13 mouse cellular contexts compared by ENCODE assay signal in the genomic region with DNA sequence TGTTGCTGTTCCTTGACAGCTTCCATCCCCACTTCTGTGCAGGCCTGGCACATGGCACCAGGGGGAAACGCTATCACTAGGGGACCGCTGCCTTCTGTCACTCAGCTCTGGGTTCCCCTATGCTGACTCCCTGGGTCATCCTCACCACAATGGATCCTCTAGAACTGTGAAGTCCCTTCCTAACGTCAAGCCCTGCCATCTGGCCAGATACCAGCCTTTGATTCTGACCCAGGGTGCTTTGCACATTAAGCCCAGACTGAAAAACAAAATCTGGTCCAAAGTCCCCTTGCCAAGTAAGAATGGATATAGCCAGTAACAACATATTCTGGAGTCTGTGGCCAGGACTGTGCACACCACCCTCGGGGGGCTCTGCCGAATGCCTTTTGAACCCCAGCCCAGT.
DNase-seq lines count a peak whose midpoint lies in the region; ATAC-seq and TF ChIP-seq lines count a peak whose summit lies in the region.
"Had no signal": no experiment of that assay in that cellular context is flagged by ENCODE, and none has a peak within 500 bp of the region (broad histone marks: within the 10 kb centered on the region; RNA-seq: fewer than 3 reads in every experiment).

No protein-coding gene starts in this region.

- no peak for DNase-seq in frontal cortex, postnatal 25 days (ENCODE audit: low spot score in 2 of 2)
- DNase-seq in left cerebral cortex, adult 2 months (ENCODE audit: extremely low spot score in 1 of 2, low spot score in 2 of 2) = no peak
- no peak for DNase-seq in left cerebral cortex, postnatal 14 days (ENCODE audit: low spot score in 2 of 2)
- DNase-seq in cerebellum, adult 8-10 months = peak; percentile 44
- peak; percentile 17 for DNase-seq in heart, postnatal 4 days
- DNase-seq in B cell, adult 2 months = no peak
- DNase-seq in embryo, embryonic 11 days = no peak
- DNase-seq: gastrocnemius, postnatal 25 days; kidney, postnatal 10 days; liver; lung, embryonic 14.5 days; right cerebral cortex, postnatal 14 days had no signal

- no peak overlapping the region for H3K4me3 ChIP-seq in left cerebral cortex, adult 2 months

- H3K27ac ChIP-seq in left cerebral cortex, adult 2 months = peak overlapping the region; percentile 0; the same call in 1 of the 2 replicates

- ATAC-seq in frontal cortex, adult (ENCODE audit: low TSS enrichment) = 0 out of 2 replicates have a peak, but pooled peaks have one; percentile 8

- TF ChIP-seq CTCF in left cerebral cortex, adult 2 months (IDR thresholded peaks at IDR 0.05) = no peak

- intact Hi-C loops in left cerebral cortex, adult 2 months (cut with DNase I) = no loop called here
- intact Hi-C loops in left cerebral cortex, postnatal 14 days (cut with DNase I) = no loop called here

Comparison
In these comparisons a context has a peak if more than half of its experiments do, and no peak if none do; other contexts are left out.
1. DNase-seq: peak in cerebellum, adult 8-10 months (single experiment) and heart, postnatal 4 days (single experiment); none in frontal cortex, postnatal 25 days (0 of 2), left cerebral cortex, adult 2 months (0 of 2), left cerebral cortex, postnatal 14 days (0 of 2), B cell, adult 2 months (0 of 2) and embryo, embryonic 11 days (single experiment).